Mouse (Mus musculus) C2C12 (cell line): ENCODE results near the gene Hipk4. TPM values are rescaled to one million over a fixed set of nuclear protein-coding genes. Genes with fewer than 3 reads are reported as not detected.

Source experiments
- H3K27me3 ChIP-seq: one replicate; pipeline ENCODE4 v1.6.1; 2011; ENCODE audit not compliant: control insufficient read depth, insufficient read depth, insufficient read length
- H3K36me3 ChIP-seq: one replicate; pipeline ENCODE4 v1.6.1; 2011; ENCODE audit not compliant: control insufficient read depth, insufficient read depth
- H3K4me3 ChIP-seq: one replicate; pipeline ENCODE4 v1.5.1; 2011; ENCODE audit warnings: mild to moderate bottlenecking, control low read depth; ENCODE audit not compliant: poor library complexity, insufficient read depth, severe bottlenecking
- H3K79me2 ChIP-seq: one replicate; pipeline ENCODE4 v1.6.1; 2011; ENCODE audit not compliant: control insufficient read depth, insufficient read depth
- H3K79me3 ChIP-seq: one replicate; pipeline ENCODE4 v1.6.1; 2011; ENCODE audit warnings: low read depth, control low read depth
- H3ac ChIP-seq: one replicate; pipeline ENCODE3; 2011; ENCODE audit warnings: low read depth; ENCODE audit not compliant: control insufficient read depth, insufficient read length
- CEBPB ChIP-seq: IDR thresholded peaks from one replicate; pipeline ENCODE4 v1.6.1; 2011; ENCODE audit warnings: low read depth, mild to moderate bottlenecking, control low read depth, moderate library complexity
- CTCF ChIP-seq: IDR thresholded peaks from one replicate; pipeline ENCODE4 v1.5.1; 2011; ENCODE audit not compliant: control insufficient read depth, insufficient read depth, insufficient read length
- FOSL1 ChIP-seq: IDR thresholded peaks from one replicate; pipeline ENCODE4 v1.8.0; 2011; ENCODE audit warnings: mild to moderate bottlenecking, low read length; ENCODE audit not compliant: poor library complexity, insufficient read depth, severe bottlenecking
- MAX ChIP-seq: IDR thresholded peaks from one replicate; pipeline ENCODE4 v1.6.1; 2011; ENCODE audit warnings: mild to moderate bottlenecking, control low read depth
- MYOD1 ChIP-seq: IDR thresholded peaks from one replicate; pipeline ENCODE4 v1.6.1; 2011; ENCODE audit warnings: low read depth; ENCODE audit not compliant: control insufficient read depth, insufficient read length
- MYOG ChIP-seq: IDR thresholded peaks from one replicate; pipeline ENCODE4 v1.6.1; 2011; ENCODE audit not compliant: control insufficient read depth, insufficient read length; ENCODE audit errors: extremely low read depth
- USF1 ChIP-seq: IDR thresholded peaks from one replicate; pipeline ENCODE4 v1.6.1; 2011; ENCODE audit warnings: low read depth, mild to moderate bottlenecking, control low read depth, moderate library complexity
- polyA plus RNA-seq: library from polyadenylated mRNA; unstranded; fragments of >200 nt; fragmentation: generic; extraction: Trizol; gene quantifications from one replicate; pipeline ENCODE4 v1.2.1, GENCODE M21; 2012; ENCODE audit warnings: missing spikeins

Hipk4 gene
- polyA plus RNA-seq, 1 experiment = 0.70 TPM

- no peaks in the 10 kb centered on the region for H3K79me2 ChIP-seq
- H3K36me3 ChIP-seq = no peaks in the 10 kb centered on the region
- no peaks in the 10 kb centered on the region for H3K27me3 ChIP-seq
- H3K79me3 ChIP-seq = no peaks in the 10 kb centered on the region
- no peak overlapping the region for H3K4me3 ChIP-seq
- no peak for TF ChIP-seq MYOD1
- no peak for TF ChIP-seq CTCF
- TF ChIP-seq FOSL1 = no peak
- no peak for TF ChIP-seq USF1
- no peak for TF ChIP-seq CEBPB
- TF ChIP-seq MAX = no peak
- TF ChIP-seq MYOG = no peak
- no peak overlapping the region for H3ac ChIP-seq
Measured at GRCm38 (mm10) chr7:27520104-27520503, 3.0 kb upstream of the Hipk4 start.

GRCm38 (mm10) chr7:27520599-27520998, 2.5 kb upstream of the Hipk4 start:
- H3K27me3 ChIP-seq = no peaks in the 10 kb centered on the region
- H3K79me2 ChIP-seq = no peaks in the 10 kb centered on the region
- no peaks in the 10 kb centered on the region for H3K79me3 ChIP-seq
- H3K36me3 ChIP-seq = no peaks in the 10 kb centered on the region
- H3ac ChIP-seq = no peak overlapping the region
- TF ChIP-seq MAX (no peak), CTCF (no peak), MYOG (no peak), FOSL1 (no peak), USF1 (no peak), CEBPB (no peak), MYOD1 (no peak)
- H3K4me3 ChIP-seq = no peak overlapping the region

GRCm38 (mm10) chr7:27523805-27524204, 738 bp downstream of the Hipk4 start:
- Histone ChIP-seq H3K27me3 (no peaks in the 10 kb centered on the region), H3K4me3 (no peak overlapping the region), H3K79me2 (no peaks in the 10 kb centered on the region), H3K36me3 (no peaks in the 10 kb centered on the region), H3K79me3 (no peaks in the 10 kb centered on the region), H3ac (no peak overlapping the region)
- TF ChIP-seq CTCF (no peak), MAX (no peak), MYOG (no peak), MYOD1 (no peak), FOSL1 (no peak), USF1 (no peak), CEBPB (no peak)

GRCm38 (mm10) chr7:27526039-27526827, 3.2 kb downstream of the Hipk4 start:
- no peak for TF ChIP-seq MYOD1
- no peak for TF ChIP-seq CEBPB
- no peak for TF ChIP-seq USF1
- TF ChIP-seq MAX = no peak
- TF ChIP-seq CTCF = peak; percentile 63
- TF ChIP-seq MYOG = no peak
- no peak for TF ChIP-seq FOSL1
- no peak overlapping the region for H3K4me3 ChIP-seq
- no peaks in the 10 kb centered on the region for H3K79me3 ChIP-seq
- no peaks in the 10 kb centered on the region for H3K79me2 ChIP-seq
- H3K36me3 ChIP-seq = no peaks in the 10 kb centered on the region
- no peaks in the 10 kb centered on the region for H3K27me3 ChIP-seq
- no peak overlapping the region for H3ac ChIP-seq

GRCm38 (mm10) chr7:27529070-27529469, 6.0 kb downstream of the Hipk4 start:
- Histone ChIP-seq H3K79me3 (no peaks in the 10 kb centered on the region), H3K36me3 (no peaks in the 10 kb centered on the region), H3ac (no peak overlapping the region), H3K79me2 (no peaks in the 10 kb centered on the region), H3K27me3 (no peaks in the 10 kb centered on the region), H3K4me3 (no peak overlapping the region)
- TF ChIP-seq MYOD1 = no peak

GRCm38 (mm10) chr7:27530937-27531336, 7.9 kb downstream of the Hipk4 start:
- Histone ChIP-seq H3K4me3 (no peak overlapping the region), H3K79me2 (no peaks in the 10 kb centered on the region), H3K36me3 (no peaks in the 10 kb centered on the region), H3K27me3 (no peaks in the 10 kb centered on the region), H3K79me3 (no peaks in the 10 kb centered on the region), H3ac (no peak overlapping the region)
- TF ChIP-seq FOSL1 = no peak
- TF ChIP-seq CEBPB = no peak
- TF ChIP-seq MYOG = no peak
- no peak for TF ChIP-seq MYOD1
- TF ChIP-seq USF1 = no peak
- TF ChIP-seq MAX = no peak
- TF ChIP-seq CTCF = no peak
